Mouse (Mus musculus) spleen, postnatal 10 days (tissue): ENCODE data around the gene Pde4d.

Experiments used
- DNase-seq, 2 experiments: peaks; one replicate each; pipeline ENCODE4 v3.0.0; 2021 to 2022; ENCODE audit warnings: low spot score in 2 of 2

The Pde4d gene

DNA sequence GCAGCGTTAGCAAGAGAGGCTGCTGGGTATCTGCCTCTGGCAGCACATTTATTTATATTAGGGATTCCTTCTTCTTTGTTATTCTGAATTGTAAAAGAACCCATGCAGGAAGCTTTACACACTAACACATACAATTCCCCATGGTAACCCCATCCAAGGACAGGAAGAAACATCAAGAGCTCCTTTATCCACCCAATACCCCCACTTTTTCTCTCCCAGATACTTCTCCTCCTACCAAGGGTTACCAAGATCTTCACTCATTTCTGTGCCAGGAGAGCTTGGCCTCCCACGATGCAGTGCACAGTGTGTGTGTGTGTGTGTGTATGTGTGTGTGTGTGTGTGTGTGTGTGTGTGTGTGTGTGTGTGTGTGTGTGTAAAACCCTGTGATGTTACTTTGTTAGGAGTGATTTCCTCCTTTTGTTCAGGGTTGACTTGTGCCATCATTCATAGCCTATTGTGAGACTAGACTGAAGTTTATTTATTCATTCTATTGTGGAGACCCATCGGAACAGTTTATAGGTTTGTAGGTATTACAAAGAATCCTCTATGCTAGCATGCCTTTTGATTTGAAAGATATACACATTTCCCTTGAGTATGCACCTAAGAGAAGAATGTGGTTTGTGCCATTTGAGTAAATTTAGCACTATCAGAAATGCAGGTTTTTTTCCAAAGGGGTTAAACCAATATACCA, 846.7 kb downstream of the Pde4d start:
- DNase-seq = no peak

GRCm38 (mm10) chr13:109298852-109299251, 849.1 kb downstream of the Pde4d start:
- no peak for DNase-seq

- DNase-seq = no peak
Measured at GRCm38 (mm10) chr13:109299511-109300250, 849.9 kb downstream of the Pde4d start.

DNA sequence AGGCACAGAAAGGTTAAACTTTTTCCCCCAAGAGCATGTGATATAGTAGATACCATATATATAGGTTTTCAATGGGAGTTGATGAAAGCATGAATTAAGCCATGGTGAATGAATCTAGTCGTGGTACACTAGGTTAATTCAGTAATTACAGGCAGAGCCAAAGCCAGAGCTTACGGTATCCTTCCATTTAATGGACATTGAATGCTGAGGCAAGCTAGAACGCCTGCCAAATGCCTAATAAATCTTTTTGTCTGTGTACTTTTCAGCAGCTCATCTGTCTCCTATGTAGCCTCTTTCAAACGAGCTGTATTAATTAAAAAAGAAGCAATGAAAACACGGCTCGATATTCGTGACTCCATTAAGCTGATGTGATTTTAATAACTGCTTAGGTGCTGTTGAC, 862.8 kb downstream of the Pde4d start:
- DNase-seq = no peak

- no peak for DNase-seq
Measured at GRCm38 (mm10) chr13:109315608-109316007, 865.9 kb downstream of the Pde4d start.

GRCm38 (mm10) chr13:109317644-109318043, 867.9 kb downstream of the Pde4d start:
- DNase-seq = no peak

GRCm38 (mm10) chr13:109318434-109318998, 868.8 kb downstream of the Pde4d start:
- no peak for DNase-seq

DNA sequence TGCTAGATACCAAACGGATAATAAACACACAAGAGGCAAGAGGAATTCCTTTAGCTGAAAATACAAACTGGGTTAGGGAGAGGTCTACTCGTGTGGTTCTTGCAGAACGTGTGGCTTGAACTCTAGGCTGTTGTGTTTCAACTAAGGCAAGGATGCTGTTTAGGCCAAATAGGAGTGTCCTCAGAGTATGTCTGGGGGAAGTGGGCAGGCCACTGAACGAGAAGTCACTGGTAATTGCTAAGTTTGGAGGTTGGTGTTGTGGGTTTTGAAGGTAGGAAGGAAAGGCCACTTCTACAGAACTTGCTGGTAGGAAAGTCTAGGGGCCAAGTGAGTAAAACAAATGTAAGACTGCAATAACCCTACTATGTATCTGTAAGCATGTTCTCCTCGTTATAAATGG, 876.3 kb downstream of the Pde4d start:
- no peak for DNase-seq

- no peak for DNase-seq
Measured at GRCm38 (mm10) chr13:109331563-109331962, 881.8 kb downstream of the Pde4d start.

DNA sequence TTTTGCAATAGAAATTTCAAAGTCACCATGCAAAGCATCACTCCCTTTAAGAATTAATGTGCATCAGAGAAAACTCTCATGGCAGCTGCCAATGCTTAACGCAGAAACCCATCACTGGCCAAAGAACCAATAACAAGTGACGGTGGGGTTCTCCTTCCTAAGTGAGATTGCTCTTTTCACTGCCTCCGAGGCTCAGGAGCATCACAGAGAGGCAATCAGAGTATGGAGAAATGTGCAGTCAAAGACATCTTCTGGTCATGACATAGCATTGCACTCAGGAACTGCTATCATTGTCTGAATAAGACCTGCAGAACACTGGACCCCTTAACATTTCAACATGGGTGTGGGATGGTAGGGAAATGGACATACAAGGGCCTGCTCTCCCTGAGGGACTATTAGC, 892.2 kb downstream of the Pde4d start:
- no peak for DNase-seq

- DNase-seq = no peak
Measured at GRCm38 (mm10) chr13:109342469-109342868, 892.7 kb downstream of the Pde4d start.

DNA sequence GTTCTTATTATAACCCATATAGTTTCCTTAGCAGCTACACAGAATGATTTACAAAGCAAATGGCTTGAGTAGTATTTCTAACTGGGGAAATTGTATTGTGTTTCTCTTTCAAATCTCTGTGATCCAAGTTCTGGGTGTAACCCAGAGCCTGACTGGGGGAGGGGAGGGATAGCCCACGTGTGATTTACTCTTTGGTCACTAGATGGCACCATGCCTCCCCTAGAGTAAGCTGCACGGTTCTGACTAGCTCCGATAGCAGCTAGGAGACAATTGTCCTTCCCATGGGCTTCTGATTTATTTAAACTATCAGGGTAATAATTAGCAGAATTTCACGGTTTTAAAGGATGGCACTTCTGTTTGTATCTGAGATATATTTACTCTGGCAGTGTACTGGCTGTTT, 893.8 kb downstream of the Pde4d start:
- DNase-seq = peak; percentile 11 to 50

DNA sequence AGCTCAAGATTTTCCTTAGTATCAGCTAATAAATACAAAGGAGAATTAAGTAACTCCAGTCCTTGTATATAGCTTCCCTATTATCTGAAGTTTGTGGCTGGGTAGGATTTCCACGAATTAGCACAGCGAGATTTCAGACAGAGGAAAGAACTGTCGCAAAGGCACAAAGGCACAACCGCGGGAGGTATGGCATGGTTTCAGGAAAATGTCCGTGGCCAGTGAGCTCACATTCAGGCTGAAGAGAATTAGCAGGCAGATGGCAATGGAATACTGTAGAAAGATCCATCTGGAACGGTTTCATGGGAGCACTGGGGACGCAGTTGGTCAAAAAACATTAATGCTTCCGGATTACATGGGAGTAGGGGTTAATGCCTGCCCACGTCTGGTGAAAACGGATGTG, 898.0 kb downstream of the Pde4d start:
- DNase-seq = no peak

- DNase-seq = no peak
Measured at GRCm38 (mm10) chr13:109348316-109348715, 898.6 kb downstream of the Pde4d start.

GRCm38 (mm10) chr13:109350100-109350499, 900.4 kb downstream of the Pde4d start:
- DNase-seq = no peak

DNA sequence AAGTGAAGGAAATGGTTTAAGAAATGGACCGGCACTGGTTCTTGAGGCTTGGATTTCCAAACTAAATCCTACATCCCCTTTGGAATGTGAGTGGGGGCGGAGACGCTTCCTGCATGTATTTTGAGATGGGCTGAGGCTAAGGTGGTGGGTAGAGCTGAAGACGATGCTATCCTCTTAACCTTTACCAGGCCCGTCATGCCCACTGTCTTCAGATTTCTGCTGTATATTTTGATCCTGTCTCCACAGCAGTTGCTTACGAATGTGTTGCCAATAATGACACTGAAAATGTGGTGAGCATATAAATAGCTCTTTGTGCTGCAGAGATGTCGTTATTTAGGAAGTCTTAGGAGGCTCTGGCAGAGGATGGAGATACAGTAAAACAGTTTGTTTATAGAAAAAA, 904.3 kb downstream of the Pde4d start:
- DNase-seq = no peak

GRCm38 (mm10) chr13:109356252-109356651, 906.5 kb downstream of the Pde4d start:
- DNase-seq = no peak

- no peak for DNase-seq
Measured at GRCm38 (mm10) chr13:109359994-109360393, 910.2 kb downstream of the Pde4d start.

DNA sequence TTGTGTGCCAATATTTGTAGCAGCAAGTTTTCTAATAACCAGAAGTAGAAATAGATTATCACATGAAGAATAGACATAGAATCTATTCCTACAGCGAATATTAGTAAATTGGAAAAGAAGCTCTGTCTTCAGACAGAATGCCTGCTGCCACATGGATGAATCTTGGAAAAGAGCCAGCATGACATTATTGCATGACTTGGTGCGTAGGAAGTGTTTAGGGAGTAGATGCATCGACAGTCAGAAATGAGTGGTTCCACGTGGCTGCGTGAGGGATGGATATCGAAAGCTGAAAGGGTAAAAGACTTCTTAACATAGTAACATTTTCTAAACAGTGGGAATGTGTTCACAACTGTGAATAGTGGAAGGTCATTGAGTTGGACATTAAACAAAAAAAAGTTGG, 912.6 kb downstream of the Pde4d start:
- DNase-seq = no peak

DNA sequence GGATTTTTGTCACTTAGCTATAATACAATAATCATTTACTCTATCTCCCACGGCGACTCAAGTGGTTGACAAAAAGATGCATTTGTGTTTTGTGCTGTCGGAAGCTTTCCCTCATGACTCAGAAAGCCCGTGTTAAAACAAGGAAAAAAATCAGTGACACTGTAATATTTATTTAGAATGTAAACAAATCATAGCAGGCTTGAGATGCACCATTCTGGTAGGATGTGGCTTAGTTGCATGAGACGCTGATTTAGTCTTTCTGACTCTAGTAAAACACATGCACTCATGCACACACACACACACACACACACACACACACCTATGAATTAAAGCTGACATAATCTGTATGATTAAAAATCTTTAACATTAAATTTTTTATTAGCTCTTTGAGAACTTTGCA, 924.7 kb downstream of the Pde4d start:
- DNase-seq = no peak

DNA sequence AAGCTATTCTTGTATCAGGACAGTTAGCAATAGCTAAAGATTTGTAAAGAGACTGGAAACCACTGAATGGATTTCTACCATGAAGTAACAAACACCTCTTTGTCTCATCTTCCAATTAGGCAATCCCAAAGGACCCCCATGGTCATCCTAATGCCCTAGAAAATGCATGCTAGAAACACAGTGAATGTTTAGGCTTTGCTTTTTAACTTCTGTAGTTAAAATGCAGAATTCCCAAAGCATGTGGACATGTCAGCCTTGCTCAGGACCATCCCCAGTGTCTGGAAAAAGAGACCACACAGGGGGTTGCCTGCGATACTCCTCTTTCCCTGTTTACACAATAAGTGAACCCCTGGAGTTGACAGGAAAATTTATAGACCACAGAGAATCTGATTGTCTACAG, 926.9 kb downstream of the Pde4d start:
- DNase-seq = no peak

- no peak for DNase-seq
Measured at GRCm38 (mm10) chr13:109380149-109380548, 930.4 kb downstream of the Pde4d start.

DNA sequence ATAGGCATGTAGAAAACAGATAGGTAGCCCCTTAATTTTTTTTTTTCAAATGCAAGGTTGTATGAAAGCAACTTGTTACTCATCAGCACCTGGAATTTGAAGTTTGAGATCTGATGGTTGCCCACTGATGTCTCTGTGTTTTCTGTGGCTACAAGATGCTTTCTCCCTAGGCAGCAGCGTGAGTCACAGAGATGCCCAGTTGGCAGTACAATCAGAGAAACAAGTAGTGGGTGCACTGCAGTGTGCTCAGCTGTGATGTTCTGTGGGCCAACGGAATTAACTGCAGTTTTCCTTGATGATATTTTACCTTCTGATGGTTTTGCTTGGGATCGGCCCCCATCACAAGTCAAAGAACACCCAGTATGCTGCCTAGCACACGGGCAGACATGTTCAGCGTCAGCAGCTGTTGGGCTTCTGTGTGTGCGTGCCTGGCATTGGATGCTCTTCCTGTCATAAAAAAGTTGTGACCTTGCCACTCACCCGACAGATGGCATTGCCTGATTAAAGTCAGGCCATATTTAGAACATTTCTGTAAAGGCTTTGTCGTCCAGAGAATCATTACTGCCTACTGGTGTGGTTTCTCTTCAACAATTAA, 939.0 kb downstream of the Pde4d start:
- DNase-seq = no peak
